Mouse (Mus musculus) adrenal gland, adult 2 months (tissue): ENCODE data around the gene Gnat2. TPM values are rescaled to one million over a fixed set of nuclear protein-coding genes. Genes with fewer than 3 reads are reported as not detected.

Experiments
- polyA plus RNA-seq: library from polyadenylated mRNA; depleted of rRNA; stranded (reverse); fragments of >200 nt; gene quantifications from 2 replicates; pipeline ENCODE4 v1.2.3, GENCODE M21; 2012; rRNA removed
- total RNA-seq, 2 experiments: library from RNA; stranded (reverse); gene quantifications; 2 replicates each; pipeline ENCODE4 v1.2.3; 2021

Gene Gnat2
- total and polyA plus RNA-seq, 3 experiments, result 10.1 to 13.1 (median 12.3) TPM

Other genes with a start within 250 kb of the Gnat2 start
- not detected for gene Eps8l3, start 215.6 kb upstream of the Gnat2 start, total RNA-seq
- gene Eps8l3, start 215.6 kb upstream of the Gnat2 start, polyA plus RNA-seq, result not detected in 2 replicates
- gene Gstm5, start 197.0 kb upstream of the Gnat2 start, total RNA-seq, result 10 to 100 TPM; 34.7 to 55.3 TPM
- 11.9 and 12.7 TPM in 2 replicates for gene Gstm5, start 197.0 kb upstream of the Gnat2 start, polyA plus RNA-seq
- gene Gstm7, start 161.0 kb upstream of the Gnat2 start, total RNA-seq, result 100 to 1,000 TPM; 158 to 186 TPM
- gene Gstm7, start 161.0 kb upstream of the Gnat2 start, polyA plus RNA-seq, result 44.4 and 51.2 TPM in 2 replicates
- gene Gstm6, start 149.0 kb upstream of the Gnat2 start, total RNA-seq, result 1 to 10 TPM; 6.1 to 6.5 TPM
- gene Gstm6, start 149.0 kb upstream of the Gnat2 start, polyA plus RNA-seq, result 0.90 and 1.0 TPM in 2 replicates
- gene Gstm3, start 123.5 kb upstream of the Gnat2 start, total RNA-seq, result not detected
- gene Gstm3, start 123.5 kb upstream of the Gnat2 start, polyA plus RNA-seq, result 0.58 and 0.62 TPM in 2 replicates
- gene Gstm2, start 106.3 kb upstream of the Gnat2 start, total RNA-seq, result 100 to 1,000 TPM; 231 to 239 TPM
- gene Gstm2, start 106.3 kb upstream of the Gnat2 start, polyA plus RNA-seq, result 133 and 141 TPM in 2 replicates
- gene Gstm1, start 74.8 kb upstream of the Gnat2 start, total RNA-seq, result 100 to 1,000 TPM; 463 to 520 TPM
- gene Gstm1, start 74.8 kb upstream of the Gnat2 start, polyA plus RNA-seq, result 1,201 and 1,446 TPM in 2 replicates
- 10 to 100 TPM; 16.8 to 19.7 TPM for gene Gstm4, start 47.9 kb upstream of the Gnat2 start, total RNA-seq
- 13.4 and 14.8 TPM in 2 replicates for gene Gstm4, start 47.9 kb upstream of the Gnat2 start, polyA plus RNA-seq
- gene Ampd2, start 6.1 kb upstream of the Gnat2 start, total RNA-seq, result 100 to 1,000 TPM; 121 to 151 TPM
- 721 and 995 TPM in 2 replicates for gene Ampd2, start 6.1 kb upstream of the Gnat2 start, polyA plus RNA-seq
- 100 to 1,000 TPM; 117 to 136 TPM for gene Gnai3, start 53.4 kb downstream of the Gnat2 start, total RNA-seq
- 13.8 and 14.0 TPM in 2 replicates for gene Gnai3, start 53.4 kb downstream of the Gnat2 start, polyA plus RNA-seq
- under 1 TPM; 0.20 to 0.48 TPM for gene Gpr61, start 62.1 kb downstream of the Gnat2 start, total RNA-seq
- gene Gpr61, start 62.1 kb downstream of the Gnat2 start, polyA plus RNA-seq, result 0.12 and 0.20 TPM in 2 replicates
- gene Amigo1, start 93.5 kb downstream of the Gnat2 start, total RNA-seq, result 10 to 100 TPM; 21.4 to 27.8 TPM
- 57.6 and 62.3 TPM in 2 replicates for gene Amigo1, start 93.5 kb downstream of the Gnat2 start, polyA plus RNA-seq
- gene Cyb561d1, start 108.4 kb downstream of the Gnat2 start, total RNA-seq, result 1 to 10 TPM; 6.4 to 7.9 TPM
- 6.9 and 8.1 TPM in 2 replicates for gene Cyb561d1, start 108.4 kb downstream of the Gnat2 start, polyA plus RNA-seq
- 1 to 10 TPM; 9.1 to 9.4 TPM for gene Atxn7l2, start 118.1 kb downstream of the Gnat2 start, total RNA-seq
- 11.8 and 13.5 TPM in 2 replicates for gene Atxn7l2, start 118.1 kb downstream of the Gnat2 start, polyA plus RNA-seq
- under 1 TPM; 0.20 to 0.97 TPM for gene Sypl2, start 133.9 kb downstream of the Gnat2 start, total RNA-seq
- 0.11 and 0.31 TPM in 2 replicates for gene Sypl2, start 133.9 kb downstream of the Gnat2 start, polyA plus RNA-seq
- gene Psma5, start 164.1 kb downstream of the Gnat2 start, total RNA-seq, result 10 to 100 TPM; 74.4 to 87.2 TPM
- gene Psma5, start 164.1 kb downstream of the Gnat2 start, polyA plus RNA-seq, result 13.3 and 13.4 TPM in 2 replicates
- 10 to 100 TPM; 37.9 to 57.3 TPM for gene Sort1, start 191.3 kb downstream of the Gnat2 start, total RNA-seq
- 19.7 and 27.8 TPM in 2 replicates for gene Sort1, start 191.3 kb downstream of the Gnat2 start, polyA plus RNA-seq